Mouse (Mus musculus) heart, adult 2 months (tissue): Measurements from ENCODE around the gene Atg14.

Experiments
- CTCF ChIP-seq: fragments of 200-600 bp; IDR thresholded peaks from 2 replicates; pipeline ENCODE4 v1.8.1; 2022; ENCODE audit warnings: antibody characterized with exemption, mild to moderate bottlenecking, moderate library complexity
- EP300 ChIP-seq: fragments of 200-500 bp; IDR thresholded peaks from 2 replicates; pipeline ENCODE4 v1.6.1; 2011; ENCODE audit warnings: low read depth, low read length, control low read depth; ENCODE audit not compliant: insufficient read depth

DNA sequence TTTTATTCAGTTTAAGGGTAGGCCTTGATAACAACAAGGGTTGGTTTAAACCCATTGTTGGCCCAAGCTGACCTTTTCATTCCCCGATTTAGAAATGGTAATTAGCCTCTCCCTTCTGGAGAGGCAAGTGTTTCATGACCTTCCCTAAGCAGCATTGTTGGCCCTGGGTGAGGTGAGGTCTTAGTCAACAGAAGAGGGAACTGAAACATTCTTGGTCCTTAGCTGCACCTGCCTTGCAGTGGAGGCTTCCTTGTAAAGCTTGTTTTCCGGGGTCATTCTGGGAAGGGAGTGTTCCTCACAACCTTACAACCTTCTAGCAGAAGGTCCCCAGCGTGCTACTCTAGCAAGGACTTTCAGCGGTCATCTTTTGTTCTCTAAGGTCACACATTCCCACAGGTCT lies 2.3 kb upstream of the Atg14 start:
- TF ChIP-seq CTCF: no peak
- no peak for TF ChIP-seq EP300
